Mouse (Mus musculus): ENCODE data around the gene Zfp81. TPM values are rescaled to one million over a fixed set of nuclear protein-coding genes. Genes with fewer than 3 reads are reported as not detected.

The Zfp81 gene
- polyA plus RNA-seq, 1 experiment from 2014 or later: 22.9 TPM

Other genes starting within 250 kb of the Zfp81 start
- 0.76 and 0.90 TPM in 2 replicates for gene Morc2b, start 219.2 kb downstream of the Zfp81 start, polyA plus RNA-seq (2014; fragmentation: Nextera tagmentation; extraction: Ambion mirVana)
- gene Olfr55, start 190.4 kb downstream of the Zfp81 start, polyA plus RNA-seq (2014; fragmentation: Nextera tagmentation; extraction: Ambion mirVana): 0.12 TPM in 2 replicates
- gene Olfr239, start 167.6 kb downstream of the Zfp81 start, polyA plus RNA-seq (2014; fragmentation: Nextera tagmentation; extraction: Ambion mirVana): not detected in 2 replicates
- 0.05 and 0.08 TPM in 2 replicates for gene Olfr1564, start 137.2 kb downstream of the Zfp81 start, polyA plus RNA-seq (2014; fragmentation: Nextera tagmentation; extraction: Ambion mirVana)
- gene Zfp955a, start 103.7 kb downstream of the Zfp81 start, polyA plus RNA-seq (2014; fragmentation: Nextera tagmentation; extraction: Ambion mirVana): 27.9 and 28.2 TPM in 2 replicates
- not detected in 2 replicates for gene Olfr63, start 94.2 kb downstream of the Zfp81 start, polyA plus RNA-seq (2014; fragmentation: Nextera tagmentation; extraction: Ambion mirVana)
- 18.5 and 20.3 TPM in 2 replicates for gene Zfp955b, start 69.3 kb downstream of the Zfp81 start, polyA plus RNA-seq (2014; fragmentation: Nextera tagmentation; extraction: Ambion mirVana)
- gene Zfp101, start 35.8 kb upstream of the Zfp81 start, polyA plus RNA-seq (2014; fragmentation: Nextera tagmentation; extraction: Ambion mirVana): 14.4 and 15.9 TPM in 2 replicates
- not detected in 2 replicates for gene Actl9, start 74.0 kb upstream of the Zfp81 start, polyA plus RNA-seq (2014; fragmentation: Nextera tagmentation; extraction: Ambion mirVana)
- 45.9 and 57.2 TPM in 2 replicates for gene Adamts10, start 165.3 kb upstream of the Zfp81 start, polyA plus RNA-seq (2014; fragmentation: Nextera tagmentation; extraction: Ambion mirVana)
- 1.0 and 2.8 TPM in 2 replicates for gene Myo1f, start 196.8 kb upstream of the Zfp81 start, polyA plus RNA-seq (2014; fragmentation: Nextera tagmentation; extraction: Ambion mirVana)

Measured in neural tube, embryonic 14.5 days (tissue).